Mouse (Mus musculus) megakaryocyte, embryonic 14.5 days (primary cell): ENCODE measurements around the gene Clec2l.

ENCODE experiments used
- FLI1 ChIP-seq: IDR thresholded peaks from 2 replicates; pipeline ENCODE4 v1.6.1; 2012; ENCODE audit warnings: low read length, inconsistent platforms, mixed read lengths
- GATA1 ChIP-seq: IDR thresholded peaks from 3 replicates; pipeline ENCODE4 v1.6.1; 2012; ENCODE audit warnings: mixed read lengths, low read length, inconsistent platforms, borderline replicate concordance

GRCm38 (mm10) chr6:38643039-38643438 lies 19.8 kb upstream of the Clec2l start:
- TF ChIP-seq GATA1 (no peak), FLI1 (no peak)
